12 mouse cellular contexts compared by ENCODE assay signal in the genomic region with DNA sequence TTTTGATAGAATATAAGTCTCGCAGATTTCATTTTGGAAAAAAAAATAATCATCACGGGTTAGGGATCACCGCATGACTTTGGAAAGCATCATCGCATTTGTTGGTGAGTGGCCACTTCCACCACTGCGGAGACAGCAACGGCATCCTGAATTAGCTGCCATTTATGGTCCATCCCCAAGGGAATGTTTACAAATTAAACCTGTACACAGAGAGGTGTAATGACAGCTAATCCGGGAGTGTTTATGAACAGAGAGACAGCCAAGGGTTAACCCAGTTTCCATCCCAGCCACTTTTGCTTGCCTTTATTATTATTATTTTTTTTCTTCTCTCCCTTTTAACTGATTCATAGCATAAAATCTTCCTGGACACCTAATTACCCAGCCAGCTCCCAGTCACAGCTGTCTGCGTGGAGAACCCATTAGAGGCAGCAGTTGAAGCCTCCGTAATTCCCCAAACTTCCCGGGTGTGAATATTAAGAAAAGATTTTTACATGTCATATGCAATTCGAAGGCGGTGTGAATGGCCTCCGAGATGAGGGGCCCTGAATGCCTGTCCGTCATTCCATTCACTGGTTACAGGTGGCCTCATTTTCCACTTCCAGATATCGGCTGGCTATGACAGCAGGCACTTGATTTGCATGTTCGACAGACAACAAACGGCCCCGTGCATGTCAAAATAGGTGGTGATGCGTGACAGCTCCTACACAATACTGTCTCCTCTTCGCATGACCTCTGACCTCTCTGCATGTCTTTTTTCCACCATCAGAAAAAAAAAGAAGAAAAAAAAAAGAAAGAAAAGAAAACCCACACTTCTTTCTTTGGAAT.
DNase-seq lines count a peak whose midpoint lies in the region; ATAC-seq and TF ChIP-seq lines count a peak whose summit lies in the region.
"Had no signal": no experiment of that assay in that cellular context is flagged by ENCODE, and none has a peak within 500 bp of the region (broad histone marks: within the 10 kb centered on the region; RNA-seq: fewer than 3 reads in every experiment).

No protein-coding gene starts in this region.

- DNase-seq in embryo, embryonic 10 days (ENCODE audit: low spot score): peak; percentile 63
- peak; percentile 19 for DNase-seq in neural tube, embryonic 10.5 days (ENCODE audit: extremely low spot score, low spot score)
- no peak for DNase-seq in spleen, postnatal 36 days (ENCODE audit: low spot score in 2 of 2)
- no peak for DNase-seq in gastrocnemius, postnatal 10 days
- DNase-seq in cerebellum, adult 2 months: no peak
- DNase-seq: cerebellum, adult 8-10 months; kidney, postnatal 10 days; lung, adult 2 months; right cerebral cortex, postnatal 14 days had no signal

- no peak overlapping the region for H3K9ac ChIP-seq in forebrain, embryonic 13.5 days
- H3K9ac ChIP-seq in hindbrain, embryonic 16.5 days (ENCODE audit: low read depth, low read length): no peak overlapping the region
- no peak overlapping the region for H3K9ac ChIP-seq in intestine, postnatal 0 days (ENCODE audit: low read depth, low read length)

- H3K9me3 ChIP-seq in forebrain, embryonic 13.5 days (replicated peaks): no peaks in the 10 kb centered on the region
- no peaks in the 10 kb centered on the region for H3K9me3 ChIP-seq in hindbrain, embryonic 16.5 days (ENCODE audit: control insufficient read depth, low read length)
- H3K9me3 ChIP-seq in intestine, postnatal 0 days (ENCODE audit: control insufficient read depth): no peaks in the 10 kb centered on the region

- peak overlapping the region; percentile 30 for H3K4me2 ChIP-seq in forebrain, embryonic 13.5 days
- H3K4me2 ChIP-seq in hindbrain, embryonic 16.5 days (ENCODE audit: low read length): 0 out of 2 replicates have a peak overlapping the region, but pooled peaks have one; percentile 5
- no peak overlapping the region for H3K4me2 ChIP-seq in intestine, postnatal 0 days (replicated peaks; ENCODE audit: low read depth)

- H3K36me3 ChIP-seq in forebrain, embryonic 13.5 days (ENCODE audit: poor library complexity, severe bottlenecking): no peaks in the 10 kb centered on the region
- H3K36me3 ChIP-seq in hindbrain, embryonic 16.5 days (ENCODE audit: control insufficient read depth, insufficient read depth, low read length): no peaks in the 10 kb centered on the region
- no peaks in the 10 kb centered on the region for H3K36me3 ChIP-seq in intestine, postnatal 0 days (ENCODE audit: control insufficient read depth, insufficient read depth)

- peaks cover 29% of the 10 kb centered on the region for H3K27me3 ChIP-seq in forebrain, embryonic 13.5 days
- H3K27me3 ChIP-seq in hindbrain, embryonic 16.5 days (replicated peaks; ENCODE audit: control insufficient read depth, insufficient read depth, low read length): no peaks in the 10 kb centered on the region
- H3K27me3 ChIP-seq in intestine, postnatal 0 days (replicated peaks; ENCODE audit: control insufficient read depth, insufficient read depth, low read length): no peaks in the 10 kb centered on the region
- no peaks in the 10 kb centered on the region for H3K27me3 ChIP-seq in cerebellum, adult 2 months (ENCODE audit: control insufficient read depth, insufficient read depth, low read length)

- TF ChIP-seq CTCF in intestine, postnatal 0 days (IDR thresholded peaks at IDR 0.05; ENCODE audit: low read depth): no peak
- no peak for TF ChIP-seq CTCF in cerebellum, adult 2 months (IDR thresholded peaks at IDR 0.05; ENCODE audit: borderline replicate concordance, insufficient read depth, low read depth, low read length)

- WGBS in forebrain, embryonic 13.5 days: 27% methylated on average over 20 of the region's 20 CpGs
- 34% methylated on average over 20 of the region's 20 CpGs for WGBS in hindbrain, embryonic 16.5 days
- 81% methylated on average over 20 of the region's 20 CpGs for WGBS in intestine, postnatal 0 days
- 32% methylated on average over 20 of the region's 20 CpGs for WGBS in cerebellum, adult 2 months

- TF ChIP-seq POLR2A in cerebellum, adult 2 months (IDR thresholded peaks at IDR 0.05; ENCODE audit: borderline replicate concordance, insufficient read depth, low read length): no peak

- no peak overlapping the region for H3K4me3 ChIP-seq in forebrain, embryonic 13.5 days
- no peak overlapping the region for H3K4me3 ChIP-seq in hindbrain, embryonic 16.5 days (ENCODE audit: low read length)
- H3K4me3 ChIP-seq in intestine, postnatal 0 days (ENCODE audit: low read depth, low read length): no peak overlapping the region
- no peak overlapping the region for H3K4me3 ChIP-seq in cerebellum, adult 2 months (replicated peaks; ENCODE audit: insufficient read depth, low read depth, low read length)

- no peak overlapping the region for H3K27ac ChIP-seq in forebrain, embryonic 13.5 days
- no peak overlapping the region for H3K27ac ChIP-seq in hindbrain, embryonic 16.5 days (ENCODE audit: low read depth, low read length)
- H3K27ac ChIP-seq in intestine, postnatal 0 days (ENCODE audit: low read depth, low read length): no peak overlapping the region
- no peak overlapping the region for H3K27ac ChIP-seq in cerebellum, adult 2 months (ENCODE audit: insufficient read depth, low read length)

- H3K4me1 ChIP-seq in forebrain, embryonic 13.5 days: peaks cover 21% of the 10 kb centered on the region
- no peaks in the 10 kb centered on the region; the same call in 1 of the 2 replicates for H3K4me1 ChIP-seq in hindbrain, embryonic 16.5 days (ENCODE audit: control insufficient read depth, insufficient read depth, low read depth, low read length)
- no peaks in the 10 kb centered on the region for H3K4me1 ChIP-seq in intestine, postnatal 0 days (replicated peaks; ENCODE audit: control insufficient read depth, insufficient read depth, low read length)
- H3K4me1 ChIP-seq in cerebellum, adult 2 months (ENCODE audit: control insufficient read depth, insufficient read depth, low read length): no peaks in the 10 kb centered on the region

- ATAC-seq in forebrain, embryonic 13.5 days: peak; percentile 86
- ATAC-seq in hindbrain, embryonic 16.5 days: no peak
- ATAC-seq in intestine, postnatal 0 days: no peak

Comparison
In these comparisons a context has a peak if more than half of its experiments do, and no peak if none do; other contexts are left out.
1. DNase-seq: peak in embryo, embryonic 10 days (single experiment) and neural tube, embryonic 10.5 days (single experiment); none in spleen, postnatal 36 days (0 of 2), gastrocnemius, postnatal 10 days (single experiment) and cerebellum, adult 2 months (0 of 2).